In the genomic region with DNA sequence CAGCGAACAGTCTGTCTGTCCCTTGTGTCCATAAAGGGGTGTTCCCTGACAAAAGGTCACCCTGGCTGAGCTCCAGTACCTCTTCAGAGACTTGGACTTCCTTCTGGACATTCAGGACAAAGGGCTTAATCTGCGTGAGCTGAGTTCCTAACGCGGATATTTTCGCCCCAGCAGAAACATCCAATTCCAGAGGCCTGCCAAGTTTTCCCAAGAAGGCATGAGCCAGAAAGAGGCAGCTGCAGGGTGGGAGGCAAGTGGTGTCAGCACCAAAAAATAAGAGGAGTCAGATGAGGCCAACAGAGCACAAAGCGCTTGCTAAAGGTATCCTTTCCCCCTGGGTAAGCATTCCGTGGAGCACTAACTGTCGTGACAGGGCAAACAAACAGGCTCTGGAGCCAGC, we compare ENCODE assay signal across 8 mouse cellular contexts.
A peak's percentile ranks its signal among the peaks of the same experiment; 100 is the strongest.
DNase-seq lines count a peak whose midpoint lies in the region; ATAC-seq lines count a peak whose summit lies in the region.

No protein-coding gene starts in this region.

- H3K9ac ChIP-seq in forebrain, embryonic 15.5 days (replicated peaks): no peak overlapping the region
- H3K9ac ChIP-seq in heart, embryonic 16.5 days (ENCODE audit: low read length): peak overlapping the region; percentile 23; the same call in 1 of the 2 replicates
- 0 out of 2 replicates have a peak overlapping the region, but pooled peaks have one; percentile 21 for H3K9ac ChIP-seq in lung, embryonic 16.5 days (ENCODE audit: low read length)

- ATAC-seq in cerebellum, adult (ENCODE audit: insufficient number of reproducible peaks, low FRiP score, low TSS enrichment): no peak
- ATAC-seq in forebrain, embryonic 15.5 days (replicated peaks): peak; percentile 51; the same call in 1 of the 2 replicates
- ATAC-seq in heart, embryonic 16.5 days (replicated peaks; ENCODE audit: extremely low read depth, insufficient read depth, low FRiP score): peak; percentile 67; the same call in 1 of the 2 replicates
- ATAC-seq in lung, embryonic 16.5 days (ENCODE audit: low read depth): peak; percentile 75

- no peak overlapping the region for H3K4me2 ChIP-seq in forebrain, embryonic 15.5 days (replicated peaks)
- peak overlapping the region; percentile 39 for H3K4me2 ChIP-seq in heart, embryonic 16.5 days (ENCODE audit: low read depth, low read length)
- H3K4me2 ChIP-seq in lung, embryonic 16.5 days (ENCODE audit: low read depth, low read length): no peak overlapping the region

- WGBS in forebrain, embryonic 15.5 days: 5% methylated on average over 8 of the region's 8 CpGs
- 23% methylated on average over 8 of the region's 8 CpGs for WGBS in heart, embryonic 16.5 days
- WGBS in lung, embryonic 16.5 days: 16% methylated on average over 8 of the region's 8 CpGs

- no peaks in the 10 kb centered on the region for H3K9me3 ChIP-seq in forebrain, embryonic 15.5 days
- H3K9me3 ChIP-seq in heart, embryonic 16.5 days (replicated peaks; ENCODE audit: control insufficient read depth, low read length): no peaks in the 10 kb centered on the region
- H3K9me3 ChIP-seq in lung, embryonic 16.5 days (ENCODE audit: control insufficient read depth, low read length): no peaks in the 10 kb centered on the region

- H3K27me3 ChIP-seq in forebrain, embryonic 15.5 days: no peaks in the 10 kb centered on the region
- H3K27me3 ChIP-seq in heart, embryonic 16.5 days (ENCODE audit: control insufficient read depth, insufficient read depth, low read length): no peaks in the 10 kb centered on the region
- H3K27me3 ChIP-seq in lung, embryonic 16.5 days (ENCODE audit: control insufficient read depth, insufficient read depth, low read depth, low read length): no peaks in the 10 kb centered on the region

- H3K36me3 ChIP-seq in forebrain, embryonic 15.5 days: no peaks in the 10 kb centered on the region
- H3K36me3 ChIP-seq in heart, embryonic 16.5 days (ENCODE audit: control insufficient read depth, insufficient read depth): no peaks in the 10 kb centered on the region
- no peaks in the 10 kb centered on the region for H3K36me3 ChIP-seq in lung, embryonic 16.5 days (ENCODE audit: control insufficient read depth, insufficient read depth, low read length)

- peaks cover 10% of the 10 kb centered on the region for H3K4me1 ChIP-seq in forebrain, embryonic 15.5 days
- H3K4me1 ChIP-seq in heart, embryonic 16.5 days (ENCODE audit: control insufficient read depth, insufficient read depth, low read length): peaks cover 31% of the 10 kb centered on the region
- H3K4me1 ChIP-seq in lung, embryonic 16.5 days (replicated peaks; ENCODE audit: control insufficient read depth, insufficient read depth, low read length): peaks cover 31% of the 10 kb centered on the region

- H3K27ac ChIP-seq in forebrain, embryonic 15.5 days (replicated peaks): 0 out of 2 replicates have a peak overlapping the region, but pooled peaks have one; percentile 8
- peak overlapping the region; percentile 72 for H3K27ac ChIP-seq in heart, embryonic 16.5 days (ENCODE audit: low read length)
- H3K27ac ChIP-seq in lung, embryonic 16.5 days (ENCODE audit: low read length): peak overlapping the region; percentile 84

- peak; percentile 14 for DNase-seq in cerebellum, adult 11 months
- peak; percentile 70 to 77 for DNase-seq in kidney, postnatal 4 days
- DNase-seq in right cerebral cortex, postnatal 36 days (ENCODE audit: low spot score in 2 of 2): peak; percentile 77 to 88
- DNase-seq in thymus, postnatal 10 days (ENCODE audit: low spot score in 2 of 2): no peak

- H3K4me3 ChIP-seq in forebrain, embryonic 15.5 days: no peak overlapping the region
- H3K4me3 ChIP-seq in heart, embryonic 16.5 days (ENCODE audit: low read length): no peak overlapping the region
- no peak overlapping the region for H3K4me3 ChIP-seq in lung, embryonic 16.5 days (ENCODE audit: low read length)

Comparison
In these comparisons a context has a peak if more than half of its experiments do, and no peak if none do; other contexts are left out.
1. DNase-seq: peak in cerebellum, adult 11 months (single experiment), kidney, postnatal 4 days (2 of 2) and right cerebral cortex, postnatal 36 days (2 of 2); none in thymus, postnatal 10 days (0 of 2).
2. H3K27ac ChIP-seq: peak in every context shown above with its lines; median percentile 84 in lung, embryonic 16.5 days; 72 in heart, embryonic 16.5 days; 8 in forebrain, embryonic 15.5 days.